Mouse (Mus musculus): ENCODE measurements at regions not wholly inside any gene's neighbourhood (a gene's known extent, or its start where the extent isn't known, plus 50 kb on each side); places are given as distances from the start of the nearest gene placed in this dataset.

DNA sequence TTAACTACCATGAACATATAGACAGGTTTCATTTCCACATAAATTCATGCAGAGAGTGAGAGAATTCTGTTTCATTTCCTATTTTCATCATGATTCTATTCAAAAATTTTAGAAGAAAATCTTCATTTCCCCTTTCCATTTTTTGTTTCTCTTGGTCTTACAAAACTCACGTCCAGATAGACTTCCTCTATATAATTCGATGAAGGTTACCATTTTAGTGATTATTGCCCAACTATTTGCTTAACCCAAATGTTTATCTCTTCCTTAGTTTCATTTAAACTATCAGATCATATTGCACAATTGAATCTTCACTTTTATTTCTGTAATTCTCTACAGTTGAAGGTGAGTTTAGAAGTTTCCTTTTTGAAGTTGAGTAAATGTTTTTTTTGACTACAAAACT is 473.4 kb downstream of the Brinp3 start:
- DNase-seq (ENCODE audit: low read depth, low spot score), result no peak
- no peaks in the 10 kb centered on the region for H3K36me3 ChIP-seq (ENCODE audit: control insufficient read depth in 1 of 2, insufficient read depth in 2 of 2, low read length in 2 of 2)
- H3K9ac ChIP-seq (ENCODE audit: control insufficient read depth, low read depth, low read length, poor library complexity, severe bottlenecking), result no peak overlapping the region
- no peaks in the 10 kb centered on the region for H3K27me3 ChIP-seq (ENCODE audit: control insufficient read depth in 1 of 2, insufficient read depth in 2 of 2, low read length in 2 of 2)
- TF ChIP-seq TCF12 (IDR thresholded peaks at IDR 0.05; ENCODE audit: low read depth, low read length) (no peak), ZNF384 (IDR thresholded peaks at IDR 0.05; ENCODE audit: low read depth, low read length) (no peak), MAX (IDR thresholded peaks at IDR 0.05; ENCODE audit: low read length) (no peak), CHD1 (IDR thresholded peaks at IDR 0.05; ENCODE audit: low read depth, low read length) (no peak), USF2 (IDR thresholded peaks at IDR 0.05; ENCODE audit: borderline replicate concordance in 1 of 2, insufficient read depth in 1 of 2, low read depth in 1 of 2, low read length in 2 of 2) (no peak), KAT2A (conservative IDR thresholded peaks at IDR 0.05; ENCODE audit: low read depth, low read length) (no peak), UBTF (IDR thresholded peaks at IDR 0.05; ENCODE audit: borderline replicate concordance, insufficient read depth, low read depth, low read length) (no peak), MEF2A (IDR thresholded peaks at IDR 0.05; ENCODE audit: extremely low read depth, insufficient replicate concordance, low read depth, low read length, poor library complexity, severe bottlenecking) (no peak), MXI1 (IDR thresholded peaks at IDR 0.05; ENCODE audit: low read depth, low read length) (no peak), RAD21 (IDR thresholded peaks at IDR 0.05; ENCODE audit: low read depth, low read length) (no peak), GABPA (IDR thresholded peaks at IDR 0.05; ENCODE audit: low read depth, low read length) (no peak), ETS1 (IDR thresholded peaks at IDR 0.05; ENCODE audit: low read depth, low read length) (no peak), E2F4 (IDR thresholded peaks at IDR 0.05; ENCODE audit: borderline replicate concordance, low read depth, low read length) (no peak), HCFC1 (IDR thresholded peaks at IDR 0.05; ENCODE audit: low read depth, low read length) (no peak), POLR2AphosphoS5 (IDR thresholded peaks at IDR 0.05; ENCODE audit: borderline replicate concordance, low read depth, low read length) (no peak), MAZ (IDR thresholded peaks at IDR 0.05; ENCODE audit: low read depth, low read length) (no peak), GATA1 (IDR thresholded peaks at IDR 0.05; ENCODE audit: low read depth, low read length) (no peak), TAL1 (IDR thresholded peaks at IDR 0.05; ENCODE audit: low read length) (no peak)
- no peak overlapping the region for H3K4me3 ChIP-seq (ENCODE audit: control insufficient read depth in 1 of 2, insufficient read depth in 1 of 2, low read depth in 2 of 2, low read length in 2 of 2)
- H3K9me3 ChIP-seq (replicated peaks; ENCODE audit: insufficient read depth, low read length), result no peaks in the 10 kb centered on the region
- no peaks in the 10 kb centered on the region for H3K79me2 ChIP-seq (ENCODE audit: control insufficient read depth, insufficient read depth, low read length, poor library complexity)
- no peak overlapping the region for H3K27ac ChIP-seq (ENCODE audit: control insufficient read depth, low read depth, low read length)
- H3K4me1 ChIP-seq (ENCODE audit: control insufficient read depth in 1 of 2, insufficient read depth in 2 of 2, low read length in 2 of 2), result no peaks in the 10 kb centered on the region

DNA sequence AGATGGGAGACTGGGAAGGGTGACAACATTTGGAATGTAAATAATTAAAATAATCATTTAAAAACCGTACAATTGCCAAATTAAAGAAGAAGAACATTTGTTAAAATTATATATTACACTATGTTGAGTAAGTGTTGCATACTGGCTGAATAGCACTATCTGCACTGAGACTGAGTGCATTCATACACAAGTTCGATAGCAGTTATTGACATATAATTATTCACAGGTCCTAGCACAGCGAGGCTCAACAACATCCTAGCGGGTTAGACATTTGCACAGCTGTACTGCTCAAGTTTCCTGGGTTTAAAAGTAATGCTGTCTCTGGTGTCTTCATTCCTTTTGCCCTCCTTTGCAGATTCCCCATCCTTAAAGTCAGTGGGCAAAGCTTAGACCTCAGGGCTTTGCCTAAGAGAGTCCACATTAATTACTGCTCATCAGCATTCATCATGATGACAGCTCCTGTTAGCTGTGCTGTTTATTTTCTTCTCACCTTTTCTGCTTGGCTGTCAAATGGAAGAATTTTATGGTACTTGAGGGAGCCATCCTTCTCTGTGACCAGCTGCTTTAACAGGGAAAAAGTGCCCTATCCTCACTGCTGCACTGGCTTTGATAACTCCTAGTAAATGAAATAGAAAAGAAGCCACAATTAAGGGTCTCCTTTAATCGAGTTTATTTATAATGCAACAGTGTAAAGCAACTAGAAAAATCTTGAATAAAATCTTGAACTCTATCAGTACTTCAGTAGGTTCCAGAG is 489.1 kb downstream of the Brinp3 start:
- Histone ChIP-seq H3K9ac (ENCODE audit: control insufficient read depth, low read depth, low read length, poor library complexity, severe bottlenecking) (no peak overlapping the region), H3K27me3 (ENCODE audit: control insufficient read depth in 1 of 2, insufficient read depth in 2 of 2, low read length in 2 of 2) (no peaks in the 10 kb centered on the region), H3K9me3 (replicated peaks; ENCODE audit: insufficient read depth, low read length) (no peaks in the 10 kb centered on the region), H3K27ac (ENCODE audit: control insufficient read depth, low read depth, low read length) (no peak overlapping the region), H3K36me3 (ENCODE audit: control insufficient read depth in 1 of 2, insufficient read depth in 2 of 2, low read length in 2 of 2) (no peaks in the 10 kb centered on the region), H3K4me3 (ENCODE audit: control insufficient read depth in 1 of 2, insufficient read depth in 1 of 2, low read depth in 2 of 2, low read length in 2 of 2) (no peak overlapping the region), H3K79me2 (ENCODE audit: control insufficient read depth, insufficient read depth, low read length, poor library complexity) (no peaks in the 10 kb centered on the region), H3K4me1 (ENCODE audit: control insufficient read depth in 1 of 2, insufficient read depth in 2 of 2, low read length in 2 of 2) (no peaks in the 10 kb centered on the region)
- no peak for TF ChIP-seq MYB (IDR thresholded peaks at IDR 0.05; ENCODE audit: low read depth, low read length)
- TF ChIP-seq UBTF (IDR thresholded peaks at IDR 0.05; ENCODE audit: borderline replicate concordance, insufficient read depth, low read depth, low read length), result no peak
- no peak for TF ChIP-seq MYC (IDR thresholded peaks at IDR 0.05; ENCODE audit: low read depth, low read length)
- no peak for TF ChIP-seq KAT2A (conservative IDR thresholded peaks at IDR 0.05; ENCODE audit: low read depth, low read length)
- TF ChIP-seq MAX (IDR thresholded peaks at IDR 0.05; ENCODE audit: low read length), result no peak
- no peak for TF ChIP-seq USF2 (IDR thresholded peaks at IDR 0.05; ENCODE audit: borderline replicate concordance in 1 of 2, insufficient read depth in 1 of 2, low read depth in 1 of 2, low read length in 2 of 2)
- TF ChIP-seq GATA1 (IDR thresholded peaks at IDR 0.05; ENCODE audit: low read depth, low read length), result no peak
- TF ChIP-seq MEF2A (IDR thresholded peaks at IDR 0.05; ENCODE audit: extremely low read depth, insufficient replicate concordance, low read depth, low read length, poor library complexity, severe bottlenecking), result no peak
- no peak for TF ChIP-seq ZMIZ1 (IDR thresholded peaks at IDR 0.05; ENCODE audit: low read depth, low read length)
- TF ChIP-seq TBP (IDR thresholded peaks at IDR 0.05; ENCODE audit: low read depth, low read length), result no peak
- TF ChIP-seq USF1 (IDR thresholded peaks at IDR 0.05; ENCODE audit: low read depth, low read length), result no peak
- no peak for TF ChIP-seq ZC3H11A (IDR thresholded peaks at IDR 0.05; ENCODE audit: low read depth, low read length)
- TF ChIP-seq TCF12 (IDR thresholded peaks at IDR 0.05; ENCODE audit: low read depth, low read length), result no peak
- TF ChIP-seq HCFC1 (IDR thresholded peaks at IDR 0.05; ENCODE audit: low read depth, low read length), result no peak
- no peak for TF ChIP-seq TAL1 (IDR thresholded peaks at IDR 0.05; ENCODE audit: low read length)
- no peak for TF ChIP-seq POLR2AphosphoS2 (IDR thresholded peaks at IDR 0.05; ENCODE audit: low read length)
- no peak for TF ChIP-seq ETS1 (IDR thresholded peaks at IDR 0.05; ENCODE audit: low read depth, low read length)
- no peak for TF ChIP-seq E2F4 (IDR thresholded peaks at IDR 0.05; ENCODE audit: borderline replicate concordance, low read depth, low read length)
- no peak for TF ChIP-seq SIN3A (IDR thresholded peaks at IDR 0.05; ENCODE audit: low read length)
- TF ChIP-seq JUND (IDR thresholded peaks at IDR 0.05; ENCODE audit: low read depth, low read length), result no peak
- DNase-seq (ENCODE audit: low read depth, low spot score), result no peak

All from MEL (cell line).